Mouse (Mus musculus) midbrain, embryonic 15.5 days (tissue): ENCODE measurements around the gene Usf2. TPM values are rescaled to one million over a fixed set of nuclear protein-coding genes. Genes with fewer than 3 reads are reported as not detected.
"Not testable (repeated sequence)": the region's sequence is repeated elsewhere in the genome, so short reads cannot be mapped to it uniquely, and the experiment has no call there.

Experiments
- ATAC-seq: fragments of 200-750 bp; cut with Nextera tagmentation; replicated peaks from 2 replicates; pipeline ENCODE4 v1.8.0; 2017; ENCODE audit warnings: moderate TSS enrichment
- H3K27ac ChIP-seq: fragments of 300-500 bp; sonication (generic); 2 replicates; pipeline ENCODE4 v1.5.1; 2015; ENCODE audit warnings: mild to moderate bottlenecking, inconsistent platforms
- H3K27me3 ChIP-seq: fragments of 300-500 bp; sonication (generic); replicated peaks from 2 replicates; pipeline ENCODE4 v1.6.1; 2015; ENCODE audit warnings: inconsistent platforms
- H3K36me3 ChIP-seq: fragments of 300-500 bp; sonication (generic); replicated peaks from 2 replicates; pipeline ENCODE4 v1.6.1; 2015; ENCODE audit warnings: inconsistent platforms
- H3K4me1 ChIP-seq: fragments of 300-500 bp; sonication (generic); 2 replicates; pipeline ENCODE4 v1.6.1; 2015; ENCODE audit warnings: inconsistent platforms
- H3K4me2 ChIP-seq: fragments of 300-500 bp; sonication (generic); 2 replicates; pipeline ENCODE4 v1.6.1; 2015; ENCODE audit warnings: inconsistent platforms, mild to moderate bottlenecking, moderate library complexity
- H3K4me3 ChIP-seq: fragments of 300-500 bp; sonication (generic); 2 replicates; pipeline ENCODE4 v1.5.1; 2015; ENCODE audit warnings: mild to moderate bottlenecking, inconsistent platforms
- H3K9ac ChIP-seq: fragments of 300-500 bp; sonication (generic); 2 replicates; pipeline ENCODE4 v1.6.1; 2015; ENCODE audit warnings: mild to moderate bottlenecking, inconsistent platforms
- H3K9me3 ChIP-seq: fragments of 300-500 bp; sonication (generic); 2 replicates; pipeline ENCODE4 v1.6.1; 2016; ENCODE audit warnings: inconsistent platforms
- WGBS: fragments of 180-500 bp; shearing (Covaris S2); methylation state at CpG from one replicate; pipeline ENCODE4 v1.1.7; 2015; ENCODE audit warnings: mixed read lengths; 5-methylcytosine and 5-hydroxymethylcytosine counted together
- polyA plus RNA-seq: library from polyadenylated mRNA; unstranded; fragments of >200 nt; fragmentation: Nextera tagmentation; extraction: Ambion mirVana; gene quantifications from 2 replicates; pipeline ENCODE4 v1.2.1, GENCODE M21; 2015

Usf2 gene
- polyA plus RNA-seq, 1 experiment from 2014 or later, result 32.3 TPM

DNA sequence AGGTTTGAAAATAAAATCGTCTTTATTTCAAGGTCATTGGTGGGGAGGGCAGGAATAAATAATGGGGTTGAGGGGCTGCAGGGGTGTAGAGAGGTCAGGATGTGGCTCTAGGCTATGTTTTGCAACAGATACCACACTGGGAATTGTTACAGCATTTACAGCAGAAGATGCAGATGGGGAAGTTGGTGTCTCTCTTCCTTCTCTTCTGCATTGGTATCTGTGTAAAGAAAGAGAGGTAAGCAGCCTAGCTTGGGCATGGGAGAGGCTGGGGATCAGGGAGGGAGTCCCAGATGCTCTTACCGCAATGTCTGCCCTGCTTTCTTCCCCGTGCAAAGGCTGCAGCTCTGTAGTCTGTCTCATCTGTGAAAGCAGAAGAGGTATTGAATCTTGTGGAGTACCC is 14.2 kb downstream of the Usf2 start:
- not testable (repeated sequence) for H3K9ac ChIP-seq, ATAC-seq, H3K36me3 ChIP-seq, H3K4me2 ChIP-seq, H3K4me3 ChIP-seq, H3K27ac ChIP-seq, H3K27me3 ChIP-seq, H3K9me3 ChIP-seq, H3K4me1 ChIP-seq
- 52% methylated on average over 3 of the region's 3 CpGs for WGBS

DNA sequence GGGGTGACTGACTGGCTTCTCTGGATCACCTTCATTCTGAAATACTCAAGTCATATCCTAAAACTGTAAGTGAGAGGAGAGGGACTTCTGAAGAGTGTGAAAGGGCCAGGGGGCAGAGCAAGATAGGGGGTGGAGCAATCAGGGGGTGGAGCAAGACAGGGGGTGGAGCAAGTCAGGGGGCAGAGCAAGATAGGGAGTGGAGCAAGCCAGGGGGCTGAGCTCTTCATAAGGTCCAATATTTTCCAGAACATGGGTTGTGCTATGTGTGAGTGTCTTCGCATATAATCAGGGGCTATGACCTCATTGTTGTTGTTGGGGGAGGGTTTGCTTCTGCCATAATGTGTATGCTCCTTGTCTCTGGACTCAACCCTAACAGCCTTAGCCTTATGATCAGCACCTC is 16.5 kb downstream of the Usf2 start:
- H3K4me1 ChIP-seq, ATAC-seq, H3K27me3 ChIP-seq, H3K4me2 ChIP-seq, H3K9me3 ChIP-seq, H3K4me3 ChIP-seq, H3K9ac ChIP-seq, H3K36me3 ChIP-seq, H3K27ac ChIP-seq: not testable (repeated sequence)
- 94% methylated on average over 1 of the region's 1 CpGs for WGBS

DNA sequence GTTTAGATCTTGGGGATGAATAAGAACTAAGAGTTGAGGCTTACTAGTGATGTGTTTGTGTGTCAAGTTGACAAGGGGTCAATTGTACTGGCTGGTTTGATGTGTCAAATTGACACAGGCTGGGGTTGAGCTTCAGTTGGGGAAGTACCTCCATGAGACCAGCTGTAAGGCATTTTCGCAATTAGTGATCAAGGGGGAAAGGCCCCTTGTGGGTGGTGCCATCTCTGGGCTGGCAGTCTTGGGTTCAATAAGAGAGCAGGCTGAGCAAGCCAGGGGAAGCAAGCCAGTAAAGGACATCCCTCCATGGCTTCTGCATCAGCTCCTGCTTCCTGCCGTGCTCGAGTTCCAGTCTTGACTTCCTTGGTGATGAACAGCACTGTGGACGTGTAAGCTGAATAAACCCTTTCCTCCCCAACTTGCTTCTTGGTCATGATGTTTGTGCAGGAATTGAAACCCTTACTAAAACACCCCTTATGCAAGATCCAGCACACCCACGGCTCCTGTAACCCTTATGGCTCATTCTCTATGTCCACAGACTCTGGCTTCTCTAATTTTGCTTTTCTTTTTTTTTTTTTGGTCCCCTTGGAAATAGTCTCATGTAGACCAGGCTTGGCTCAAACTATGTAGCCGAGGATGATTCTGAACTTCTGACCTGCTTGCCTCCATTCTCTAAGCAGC is 21.0 kb downstream of the Usf2 start:
- not testable (repeated sequence) for H3K4me1 ChIP-seq, H3K36me3 ChIP-seq, ATAC-seq, H3K27ac ChIP-seq, H3K27me3 ChIP-seq, H3K4me2 ChIP-seq, H3K9ac ChIP-seq, H3K4me3 ChIP-seq, H3K9me3 ChIP-seq
- 80% methylated on average over 6 of the region's 6 CpGs for WGBS

DNA sequence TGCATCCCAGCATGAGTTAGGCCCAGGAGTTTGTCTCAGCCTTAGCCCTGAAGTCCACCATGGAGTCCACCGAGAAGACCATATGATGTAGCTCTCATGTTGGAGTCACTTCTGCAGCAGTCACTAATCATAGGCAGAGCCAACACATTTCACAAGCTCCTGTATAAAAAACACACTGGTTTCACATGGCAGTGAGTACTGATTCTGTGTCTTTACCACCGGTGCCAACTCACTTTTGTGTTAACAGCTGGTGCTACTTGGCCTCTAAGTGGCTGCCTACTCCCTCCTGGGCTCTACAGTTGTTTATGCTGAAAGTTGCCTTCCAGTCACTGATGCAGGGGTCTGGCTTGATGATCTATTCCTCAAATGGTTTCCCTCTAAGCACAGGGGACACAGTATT is 32.0 kb downstream of the Usf2 start, which contains the start of gene Hamp2:
TSS of gene Hamp2 (minus strand) at position 101 of the 400 bp plus-strand sequence.
- H3K36me3 ChIP-seq, H3K27me3 ChIP-seq, ATAC-seq, H3K9ac ChIP-seq, H3K4me3 ChIP-seq, H3K4me2 ChIP-seq, H3K27ac ChIP-seq, H3K4me1 ChIP-seq, H3K9me3 ChIP-seq: not testable (repeated sequence)
- 74% methylated on average over 2 of the region's 2 CpGs for WGBS

DNA sequence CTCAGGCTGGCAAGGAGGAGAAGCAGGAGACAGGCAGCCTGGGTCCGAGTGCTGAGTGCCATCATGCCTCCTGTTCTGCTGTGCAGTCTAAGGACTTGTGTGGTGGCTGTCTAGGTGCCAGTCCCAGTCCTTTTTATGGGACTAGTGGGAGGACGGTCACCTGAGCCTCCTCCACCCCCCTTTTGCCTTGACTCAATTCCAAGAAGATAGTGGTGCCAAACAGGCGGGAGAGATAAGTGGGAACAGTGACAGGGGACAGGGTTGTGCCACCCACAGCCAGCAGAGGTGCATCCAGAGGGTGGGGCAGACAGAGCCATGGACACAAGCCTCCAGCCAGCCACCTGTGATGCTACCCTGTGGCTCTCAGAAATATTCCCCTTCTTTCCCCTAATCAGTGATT is 32.5 kb downstream of the Usf2 start:
- no peak overlapping the region for H3K27ac ChIP-seq
- no peak overlapping the region for H3K9ac ChIP-seq
- no peak for ATAC-seq
- H3K4me3 ChIP-seq, result no peak overlapping the region
- H3K9me3 ChIP-seq, result no peaks in the 10 kb centered on the region
- no peaks in the 10 kb centered on the region for H3K36me3 ChIP-seq
- WGBS, result 58% methylated on average over 3 of the region's 3 CpGs
- no peaks in the 10 kb centered on the region for H3K27me3 ChIP-seq
- H3K4me2 ChIP-seq, result no peak overlapping the region
- H3K4me1 ChIP-seq, result no peaks in the 10 kb centered on the region

DNA sequence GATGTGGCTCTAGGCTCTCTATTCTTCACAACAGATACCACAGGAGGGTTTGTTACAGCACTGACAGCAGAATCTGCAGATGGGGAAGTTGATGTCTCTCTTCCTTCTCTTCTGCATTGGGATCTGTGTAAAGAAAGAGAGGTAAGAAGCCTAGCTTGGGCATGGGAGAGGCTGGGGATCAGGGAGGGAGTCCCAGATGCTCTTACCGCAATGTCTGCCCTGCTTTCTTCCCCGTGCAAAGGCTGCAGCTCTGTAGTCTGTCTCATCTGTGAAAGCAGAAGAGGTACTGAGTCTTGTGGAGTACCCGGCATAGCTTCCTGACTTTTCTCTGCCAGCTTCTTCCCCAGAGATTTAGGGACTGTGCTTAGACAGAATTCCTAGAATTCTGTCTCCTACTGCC is 34.1 kb downstream of the Usf2 start:
- not testable (repeated sequence) for H3K27ac ChIP-seq, H3K36me3 ChIP-seq, H3K9ac ChIP-seq, H3K9me3 ChIP-seq, H3K27me3 ChIP-seq, ATAC-seq, H3K4me1 ChIP-seq, H3K4me2 ChIP-seq, H3K4me3 ChIP-seq
- 56% methylated on average over 3 of the region's 3 CpGs for WGBS

DNA sequence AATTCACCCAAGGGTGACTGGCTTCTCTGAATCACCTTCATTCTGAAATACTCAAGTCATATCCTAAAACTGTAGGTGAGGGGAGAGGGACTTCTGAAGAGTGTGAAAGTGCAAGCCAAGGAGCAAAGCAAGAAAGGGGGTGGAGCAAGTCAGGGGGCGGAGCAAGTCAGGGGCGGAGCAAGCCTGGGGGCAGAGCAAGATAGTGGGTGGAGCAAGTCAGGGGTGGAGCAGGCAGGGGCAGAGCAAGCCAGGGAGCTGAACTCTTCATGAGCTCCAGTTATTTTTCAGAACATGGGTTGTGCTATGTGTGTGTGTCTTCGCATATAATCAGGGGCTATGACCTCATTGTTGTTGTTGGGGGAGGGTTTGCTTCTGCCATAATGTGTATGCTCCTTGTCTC is 36.4 kb downstream of the Usf2 start:
- H3K4me1 ChIP-seq, result no peaks in the 10 kb centered on the region; the same call in 1 of the 2 replicates
- 77% methylated on average over 3 of the region's 3 CpGs for WGBS

DNA sequence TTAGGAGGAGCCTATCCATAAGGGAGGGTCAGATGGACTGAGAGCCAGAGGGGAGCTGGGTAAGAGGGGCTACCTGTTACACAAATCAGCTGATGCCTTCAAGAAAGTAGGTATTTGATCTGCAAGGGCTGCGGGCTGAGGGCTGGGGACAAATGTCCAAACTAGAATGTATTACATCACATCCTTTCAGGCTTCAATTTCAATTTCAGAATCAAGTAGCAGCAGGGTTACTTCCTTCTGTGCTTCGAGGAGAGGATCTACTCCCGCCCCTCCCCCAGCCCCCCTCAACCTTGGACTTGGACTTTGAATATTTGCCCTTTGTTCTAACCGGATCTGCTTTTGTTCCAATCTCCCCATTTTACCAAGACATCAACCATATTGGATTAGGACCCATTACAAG is 39.4 kb downstream of the Usf2 start:
- 53% methylated on average over 4 of the region's 4 CpGs for WGBS
- Histone ChIP-seq H3K4me3 (no peak overlapping the region), H3K36me3 (no peaks in the 10 kb centered on the region), H3K27me3 (no peaks in the 10 kb centered on the region), H3K4me2 (no peak overlapping the region), H3K4me1 (no peaks in the 10 kb centered on the region; the same call in 1 of the 2 replicates), H3K9me3 (no peaks in the 10 kb centered on the region), H3K27ac (no peak overlapping the region), H3K9ac (no peak overlapping the region)
- no peak for ATAC-seq

More for the DNA sequence above, 36.4 kb downstream of the Usf2 start:
- Histone ChIP-seq H3K4me3 (no peak overlapping the region), H3K36me3 (no peaks in the 10 kb centered on the region), H3K9ac (no peak overlapping the region), H3K4me2 (no peak overlapping the region), H3K27me3 (no peaks in the 10 kb centered on the region), H3K27ac (no peak overlapping the region), H3K9me3 (no peaks in the 10 kb centered on the region)
- no peak for ATAC-seq

DNA sequence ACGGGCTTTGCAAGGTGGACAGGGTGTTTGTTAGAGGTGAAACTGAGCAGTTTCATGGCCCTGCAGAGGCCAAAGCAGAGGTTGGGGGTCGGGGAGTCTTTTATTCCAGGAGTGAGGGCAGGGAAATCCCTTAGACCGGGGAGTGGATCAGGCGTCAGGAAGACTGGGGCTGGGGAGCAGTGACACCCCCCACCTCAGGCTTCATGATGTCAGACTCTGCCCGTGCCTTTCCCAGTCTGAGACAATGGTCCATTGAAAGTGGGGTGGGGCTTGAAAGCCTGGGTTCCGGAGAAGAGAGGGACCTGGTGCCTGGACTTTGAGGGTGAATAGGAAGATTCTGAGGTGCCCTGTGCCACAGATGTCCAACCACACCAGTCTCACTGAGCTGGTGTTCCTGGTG is 39.9 kb downstream of the Usf2 start:
- H3K4me2 ChIP-seq, result no peak overlapping the region
- no peak overlapping the region for H3K27ac ChIP-seq
- 26% methylated on average over 6 of the region's 6 CpGs for WGBS
- H3K4me3 ChIP-seq, result no peak overlapping the region
- no peaks in the 10 kb centered on the region for H3K27me3 ChIP-seq
- H3K9ac ChIP-seq, result no peak overlapping the region
- ATAC-seq, result no peak
- no peaks in the 10 kb centered on the region for H3K36me3 ChIP-seq
- no peaks in the 10 kb centered on the region for H3K9me3 ChIP-seq
- H3K4me1 ChIP-seq, result no peaks in the 10 kb centered on the region; the same call in 1 of the 2 replicates

DNA sequence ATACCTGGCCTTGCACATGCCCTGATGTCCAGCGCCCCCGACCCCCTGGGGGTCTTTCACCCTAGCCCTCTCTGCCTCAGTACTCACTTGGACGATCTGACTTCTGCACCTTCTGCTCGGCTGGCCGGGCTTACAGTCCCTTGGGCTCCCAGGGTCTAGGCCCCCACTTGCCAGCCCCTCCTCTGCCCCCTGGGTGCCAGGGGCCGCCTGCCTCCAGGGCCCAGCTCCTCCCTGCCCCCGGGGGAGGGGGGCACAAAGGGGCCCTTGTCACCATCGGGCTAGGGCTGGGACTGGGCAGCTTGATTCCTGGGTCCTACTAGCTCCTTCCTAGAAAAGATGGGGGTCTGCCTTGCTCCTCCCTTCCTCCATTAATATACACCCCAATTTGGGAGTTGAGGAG is 41.9 kb downstream of the Usf2 start, which contains the start of gene Mag:
TSS of gene Mag (minus strand) at position 142 of the 400 bp plus-strand sequence.
- H3K27me3 ChIP-seq, result no peaks in the 10 kb centered on the region
- H3K27ac ChIP-seq, result no peak within 1 kb of the TSS
- H3K4me2 ChIP-seq, result no peak within 1 kb of the TSS
- H3K9ac ChIP-seq, result no peak within 1 kb of the TSS
- ATAC-seq, result no peak
- 76% methylated on average over 8 of the region's 8 CpGs for WGBS
- no peaks in the 10 kb centered on the region; the same call in 1 of the 2 replicates for H3K4me1 ChIP-seq
- H3K36me3 ChIP-seq, result no peaks in the 10 kb centered on the region
- no peaks in the 10 kb centered on the region for H3K9me3 ChIP-seq
- no peak within 1 kb of the TSS for H3K4me3 ChIP-seq

DNA sequence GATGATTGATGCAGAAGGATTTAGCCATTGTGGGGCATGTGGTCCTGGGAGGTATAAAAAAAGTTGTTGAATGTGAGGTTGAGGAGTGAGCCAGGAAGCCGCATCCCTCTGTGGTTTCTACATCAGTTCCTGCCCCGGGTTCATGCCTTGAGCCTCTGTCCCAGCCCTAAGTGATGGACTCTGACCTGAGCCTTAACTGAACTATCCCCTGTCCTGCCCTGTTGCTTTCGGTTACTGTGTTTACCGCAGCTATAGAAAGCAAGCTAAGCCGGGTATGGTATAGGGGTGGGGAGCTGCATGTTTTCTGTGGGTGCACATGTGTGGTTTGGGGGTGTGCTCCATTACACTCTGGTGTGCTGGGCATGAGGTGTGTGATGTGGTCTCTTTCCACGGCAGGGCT is 46.8 kb downstream of the Usf2 start:
- no peak overlapping the region for H3K27ac ChIP-seq
- H3K9me3 ChIP-seq, result no peaks in the 10 kb centered on the region
- 81% methylated on average over 6 of the region's 6 CpGs for whole genome bisulfite sequencing
- H3K4me2 ChIP-seq, result no peak overlapping the region
- peaks cover 4% of the 10 kb centered on the region for H3K27me3 ChIP-seq
- H3K36me3 ChIP-seq, result no peaks in the 10 kb centered on the region
- H3K9ac ChIP-seq, result no peak overlapping the region
- peaks cover 11% of the 10 kb centered on the region for H3K4me1 ChIP-seq
- no peak overlapping the region for H3K4me3 ChIP-seq
- no peak for ATAC-seq

DNA sequence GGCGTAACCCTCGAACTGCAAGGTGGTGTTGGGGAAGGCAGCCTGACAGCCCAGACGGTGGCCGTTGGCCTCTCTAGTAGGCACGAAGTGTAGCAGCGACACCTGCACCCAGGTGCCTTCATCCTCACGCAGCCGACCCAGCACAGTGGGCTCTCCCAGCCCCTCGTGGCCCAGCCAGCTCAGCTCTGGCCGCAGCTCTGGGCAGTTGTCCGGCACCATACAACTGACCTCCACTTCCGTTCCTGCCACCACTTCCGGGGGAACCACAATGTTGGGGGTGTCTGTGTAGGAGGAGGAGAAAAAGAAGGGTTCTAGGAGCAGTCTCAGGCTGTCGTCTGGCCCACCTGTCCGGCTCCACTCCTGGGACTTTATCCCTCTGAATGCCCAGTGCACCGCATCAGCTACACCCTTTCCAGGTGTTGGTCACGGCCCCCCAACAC is 47.6 kb downstream of the Usf2 start:
- ATAC-seq, result peak; percentile 11; the same call in 1 of the 2 replicates

DNA sequence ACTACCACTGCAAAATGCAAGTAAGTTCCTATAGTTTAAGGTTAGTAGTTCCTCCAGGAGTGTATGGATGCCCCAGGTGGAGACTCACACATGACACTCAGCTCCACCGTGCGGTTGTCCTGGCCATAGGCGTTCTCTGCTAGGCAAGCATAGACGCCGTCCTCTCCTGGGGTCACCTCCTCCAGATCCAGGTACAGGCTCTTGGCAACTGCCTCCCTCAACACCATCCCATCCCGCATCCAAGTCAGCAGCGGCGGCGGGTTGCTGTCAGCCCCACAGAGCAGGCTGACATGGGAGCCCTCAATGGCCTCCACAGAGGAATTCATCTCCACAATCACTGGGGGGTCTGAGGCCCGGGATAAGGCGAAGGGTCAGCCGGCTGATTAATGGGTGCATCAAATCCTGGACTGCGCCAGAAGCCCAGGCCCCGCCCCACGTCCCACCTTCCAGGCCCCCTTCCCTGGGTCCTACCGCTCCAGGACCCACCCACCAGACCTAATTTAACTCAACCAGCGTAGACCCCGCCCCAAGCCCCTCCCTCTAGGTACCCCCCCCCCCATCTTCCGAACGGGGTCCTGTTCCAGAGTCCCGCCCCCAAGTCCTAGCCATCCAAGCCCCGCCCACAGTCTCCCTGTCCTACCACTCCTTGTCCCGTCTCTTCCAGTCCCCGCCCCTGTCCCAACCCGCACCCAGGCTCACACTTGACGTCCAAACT is 48.2 kb downstream of the Usf2 start:
- Histone ChIP-seq H3K27ac (no peak overlapping the region), H3K36me3 (no peaks in the 10 kb centered on the region), H3K9ac (peak overlapping the region; percentile 32), H3K4me1 (peaks cover 11% of the 10 kb centered on the region), H3K27me3 (peaks cover 4% of the 10 kb centered on the region), H3K4me3 (peak overlapping the region; percentile 27), H3K9me3 (no peaks in the 10 kb centered on the region), H3K4me2 (peak overlapping the region; percentile 61)
- WGBS, result 2% methylated on average over 24 of the region's 26 CpGs
- ATAC-seq, result peak; percentile 45

More for the DNA sequence above, 47.6 kb downstream of the Usf2 start:
- Histone ChIP-seq H3K9ac (no peak overlapping the region), H3K4me2 (peak overlapping the region; percentile 61), H3K27me3 (peaks cover 4% of the 10 kb centered on the region), H3K27ac (no peak overlapping the region), H3K4me3 (peak overlapping the region; percentile 27), H3K9me3 (no peaks in the 10 kb centered on the region), H3K4me1 (peaks cover 11% of the 10 kb centered on the region), H3K36me3 (no peaks in the 10 kb centered on the region)
- 24% methylated on average over 16 of the region's 17 CpGs for WGBS
